Comparison of ENCODE assay signal across 13 mouse cellular contexts in genomic region chr5:23140183-23140921, GRCm38 (mm10).
DNase-seq lines count a peak whose midpoint lies in the region; ATAC-seq lines count a peak whose summit lies in the region.
"Had no signal": no experiment of that assay in that cellular context is flagged by ENCODE, and none has a peak within 500 bp of the region (broad histone marks: within the 10 kb centered on the region; RNA-seq: fewer than 3 reads in every experiment).

No protein-coding gene starts in this region.

- no peak overlapping the region for H3K4me3 ChIP-seq in embryonic facial prominence, embryonic 14.5 days (ENCODE audit: low read depth, low read length)
- H3K4me3 ChIP-seq in embryonic facial prominence, embryonic 10.5 days: no peak overlapping the region
- no peak overlapping the region for H3K4me3 ChIP-seq in neural tube, embryonic 12.5 days
- no peak overlapping the region for H3K4me3 ChIP-seq in midbrain, embryonic 13.5 days (replicated peaks)

- DNase-seq in embryonic facial prominence, embryonic 14.5 days (ENCODE audit: low spot score): peak; percentile 33
- DNase-seq in embryonic facial prominence, embryonic 10.5 days (ENCODE audit: low spot score): no peak
- DNase-seq in neural tube, embryonic 10.5 days (ENCODE audit: extremely low spot score, low spot score): no peak
- DNase-seq in spleen, postnatal 36 days (ENCODE audit: low spot score in 2 of 2): no peak
- DNase-seq in left cerebral cortex, adult 11 months (ENCODE audit: low spot score): no peak
- no peak for DNase-seq in spleen, postnatal 10 days (ENCODE audit: low spot score in 2 of 2)
- DNase-seq: heart, postnatal 10 days; layer of hippocampus, adult 9-11 months; liver; spleen, adult 18-20 months; thymus, adult 2 months had no signal

- H3K9me3 ChIP-seq in embryonic facial prominence, embryonic 14.5 days (ENCODE audit: control insufficient read depth, low read length): no peaks in the 10 kb centered on the region
- H3K9me3 ChIP-seq in embryonic facial prominence, embryonic 10.5 days: no peaks in the 10 kb centered on the region
- no peaks in the 10 kb centered on the region for H3K9me3 ChIP-seq in neural tube, embryonic 12.5 days
- no peaks in the 10 kb centered on the region for H3K9me3 ChIP-seq in midbrain, embryonic 13.5 days

- no peak overlapping the region for H3K4me2 ChIP-seq in embryonic facial prominence, embryonic 14.5 days (ENCODE audit: low read depth, low read length)
- H3K4me2 ChIP-seq in neural tube, embryonic 12.5 days (replicated peaks): no peak overlapping the region
- H3K4me2 ChIP-seq in midbrain, embryonic 13.5 days (replicated peaks): no peak overlapping the region

- ATAC-seq in embryonic facial prominence, embryonic 14.5 days (ENCODE audit: low read depth): peak; percentile 71
- peak; percentile 44; the same call in 1 of the 2 replicates for ATAC-seq in neural tube, embryonic 12.5 days (ENCODE audit: low FRiP score, low read depth)
- peak; percentile 74 for ATAC-seq in midbrain, embryonic 13.5 days

- no peak overlapping the region for H3K9ac ChIP-seq in embryonic facial prominence, embryonic 14.5 days (ENCODE audit: low read depth, low read length)
- H3K9ac ChIP-seq in neural tube, embryonic 12.5 days: no peak overlapping the region
- H3K9ac ChIP-seq in midbrain, embryonic 13.5 days (replicated peaks): no peak overlapping the region

- H3K27ac ChIP-seq in embryonic facial prominence, embryonic 14.5 days (replicated peaks; ENCODE audit: low read depth, low read length): no peak overlapping the region
- H3K27ac ChIP-seq in embryonic facial prominence, embryonic 10.5 days (replicated peaks): no peak overlapping the region
- no peak overlapping the region for H3K27ac ChIP-seq in neural tube, embryonic 12.5 days
- peak overlapping the region; percentile 73 for H3K27ac ChIP-seq in midbrain, embryonic 13.5 days

- H3K4me1 ChIP-seq in embryonic facial prominence, embryonic 14.5 days (ENCODE audit: control insufficient read depth, insufficient read depth, low read length): no peaks in the 10 kb centered on the region; the same call in 1 of the 2 replicates
- H3K4me1 ChIP-seq in embryonic facial prominence, embryonic 10.5 days: peaks cover 3% of the 10 kb centered on the region; the same call in 1 of the 2 replicates
- H3K4me1 ChIP-seq in neural tube, embryonic 12.5 days: no peaks in the 10 kb centered on the region
- H3K4me1 ChIP-seq in midbrain, embryonic 13.5 days (replicated peaks): peaks cover 10% of the 10 kb centered on the region

- no peaks in the 10 kb centered on the region for H3K27me3 ChIP-seq in embryonic facial prominence, embryonic 14.5 days (replicated peaks; ENCODE audit: control insufficient read depth, insufficient read depth, low read length)
- no peaks in the 10 kb centered on the region for H3K27me3 ChIP-seq in embryonic facial prominence, embryonic 10.5 days (replicated peaks; ENCODE audit: low read depth, poor library complexity, severe bottlenecking)
- H3K27me3 ChIP-seq in neural tube, embryonic 12.5 days (replicated peaks): no peaks in the 10 kb centered on the region
- H3K27me3 ChIP-seq in midbrain, embryonic 13.5 days: no peaks in the 10 kb centered on the region

- no peaks in the 10 kb centered on the region for H3K36me3 ChIP-seq in embryonic facial prominence, embryonic 14.5 days (ENCODE audit: control insufficient read depth, insufficient read depth, low read length)
- no peaks in the 10 kb centered on the region for H3K36me3 ChIP-seq in embryonic facial prominence, embryonic 10.5 days (replicated peaks)
- no peaks in the 10 kb centered on the region for H3K36me3 ChIP-seq in neural tube, embryonic 12.5 days
- H3K36me3 ChIP-seq in midbrain, embryonic 13.5 days: no peaks in the 10 kb centered on the region

- whole genome bisulfite sequencing in embryonic facial prominence, embryonic 14.5 days: 55% methylated on average over 9 of the region's 9 CpGs
- WGBS in embryonic facial prominence, embryonic 10.5 days: 76% methylated on average over 9 of the region's 9 CpGs
- WGBS in neural tube, embryonic 12.5 days: 40% methylated on average over 9 of the region's 9 CpGs
- 51% methylated on average over 9 of the region's 9 CpGs for WGBS in midbrain, embryonic 13.5 days
